Mouse (Mus musculus) small intestine, adult 2 months (tissue): Measurements from ENCODE around the gene Mef2b.

ENCODE experiments used
- CTCF ChIP-seq: fragments of 200-500 bp; IDR thresholded peaks from 2 replicates; pipeline ENCODE4 v1.5.1; 2012; ENCODE audit warnings: low read depth, mild to moderate bottlenecking, control low read depth, inconsistent platforms, low read length, moderate library complexity, mixed read lengths; ENCODE audit not compliant: insufficient replicate concordance, insufficient read length; ENCODE audit errors: extremely low read depth
- POLR2A ChIP-seq: fragments of 200-500 bp; IDR thresholded peaks from 2 replicates; pipeline ENCODE4 v1.6.1; 2012; ENCODE audit warnings: low read depth, mild to moderate bottlenecking, control low read depth, inconsistent platforms, low read length, moderate library complexity

GRCm38 (mm10) chr8:70211726-70212111, 72.2 kb downstream of the Mef2b start:
- no peak for TF ChIP-seq CTCF
- no peak for TF ChIP-seq POLR2A
